Mouse (Mus musculus): Measurements from ENCODE around the gene Lrrc8e.

- no peak for TF ChIP-seq CEBPB (IDR thresholded peaks at IDR 0.05; ENCODE audit: low read depth)
- no peak for TF ChIP-seq USF1 (IDR thresholded peaks at IDR 0.05; ENCODE audit: low read depth)
- no peak for TF ChIP-seq MYOD1 (IDR thresholded peaks at IDR 0.05; ENCODE audit: control insufficient read depth, insufficient read length, low read depth)
- no peak for TF ChIP-seq CTCF (IDR thresholded peaks at IDR 0.05; ENCODE audit: control insufficient read depth, insufficient read depth, insufficient read length)
Observed at GRCm38 (mm10) chr8:4257350-4257749, 30.7 kb downstream of the Lrrc8e start.

Measured in C2C12 (cell line).